13 mouse cellular contexts compared by ENCODE assay signal in genomic region chr2:122164293-122164692, GRCm38 (mm10). TPM values are rescaled to one million over a fixed set of nuclear protein-coding genes. Genes with fewer than 3 reads are reported as not detected.
DNase-seq lines count a peak whose midpoint lies in the region; ATAC-seq and TF ChIP-seq lines count a peak whose summit lies in the region.
"Had no signal": no experiment of that assay in that cellular context is flagged by ENCODE, and none has a peak within 500 bp of the region (broad histone marks: within the 10 kb centered on the region; RNA-seq: fewer than 3 reads in every experiment).

No protein-coding gene starts in this region.

- H3K4me1 ChIP-seq in bone marrow macrophage, adult 2 months (ENCODE audit: control insufficient read depth, insufficient read depth, low read length), result peaks cover 42% of the 10 kb centered on the region
- H3K4me1 ChIP-seq: hindbrain, embryonic 13.5 days had no signal

- no peak overlapping the region for H3K4me3 ChIP-seq in left cerebral cortex, adult 2 months
- H3K4me3 ChIP-seq in bone marrow macrophage, adult 2 months (ENCODE audit: insufficient read depth, low read length), result peak overlapping the region; percentile 49
- H3K4me3 ChIP-seq: hindbrain, embryonic 13.5 days had no signal

- H3K27ac ChIP-seq in left cerebral cortex, adult 2 months, result peak overlapping the region; percentile 70; the same call in 1 of the 2 replicates
- H3K27ac ChIP-seq in bone marrow macrophage, adult 2 months (ENCODE audit: insufficient read depth, low read depth, low read length), result peak overlapping the region; percentile 94
- H3K27ac ChIP-seq: hindbrain, embryonic 13.5 days had no signal

- no peak for TF ChIP-seq POLR2A in bone marrow macrophage, adult 2 months (IDR thresholded peaks at IDR 0.05; ENCODE audit: borderline replicate concordance, low read depth, low read length)

- intact Hi-C loops in left cerebral cortex, adult 2 months (cut with DNase I), result loop anchor here (5.0 kb wide), 1 partner anchor 47 kb away; the partner anchor contains the start of gene Spg11

- peak; percentile 87 for ATAC-seq in megakaryocyte progenitor cell, adult 5-6 weeks (replicated peaks; ENCODE audit: poor library complexity)
- no peak for ATAC-seq in cerebellum, adult (ENCODE audit: insufficient number of reproducible peaks, low FRiP score, low TSS enrichment)
- ATAC-seq: forebrain, postnatal 0 days had no signal

- peak in 1 of 2 experiments; percentile 21 for DNase-seq in left cerebral cortex, adult 2 months (ENCODE audit: extremely low spot score in 1 of 2, low spot score in 2 of 2)
- no peak for DNase-seq in left cerebral cortex, adult 11 months (ENCODE audit: low spot score)
- peak; percentile 77 for DNase-seq in CD4-positive, CD25-positive, alpha-beta regulatory T cell, adult 2 months (ENCODE audit: low read depth, low spot score)
- no peak for DNase-seq in cerebellum, postnatal 25 days
- no peak for DNase-seq in adrenal gland, adult (ENCODE audit: inconsistent age in 2 of 2, low spot score in 1 of 2)
- DNase-seq: cerebellum, postnatal 14 days; forebrain, postnatal 0 days; lung, postnatal 4 days had no signal

- no peak for TF ChIP-seq CTCF in left cerebral cortex, adult 2 months (IDR thresholded peaks at IDR 0.05)
- no peak for TF ChIP-seq CTCF in bone marrow macrophage, adult 2 months (IDR thresholded peaks at IDR 0.05; ENCODE audit: low read depth, low read length)

RNA-seq across cellular contexts. Expression of gene Trim69, which starts 3.8 kb away (rescaled TPM):
- total RNA-seq in left cerebral cortex, adult 2 months (2021), result not detected
- not detected in 2 replicates for polyA plus RNA-seq in bone marrow macrophage, adult 2 months (2012; ENCODE audit: insufficient read depth, insufficient read length, missing spikeins)
- total RNA-seq in megakaryocyte progenitor cell, adult 5-6 weeks (2015), result 0.46 TPM in 1 of 2 replicates, not detected in the other
- not detected in 2 replicates for total RNA-seq in megakaryocyte progenitor cell, adult 5-6 weeks (2017)
- total RNA-seq: forebrain, postnatal 0 days; layer of hippocampus, adult 18-20 months had no signal
- polyA plus RNA-seq: forebrain, postnatal 0 days; hindbrain, embryonic 13.5 days had no signal

RNA-seq across cellular contexts. Expression of gene B2m, which starts 16.8 kb away (rescaled TPM):
- 100 to 1,000 TPM; 108 to 118 TPM for total RNA-seq in left cerebral cortex, adult 2 months (2021)
- 8,073 and 8,193 TPM in 2 replicates for polyA plus RNA-seq in bone marrow macrophage, adult 2 months (2012; ENCODE audit: insufficient read depth, insufficient read length, missing spikeins)
- total RNA-seq in megakaryocyte progenitor cell, adult 5-6 weeks (2015), result 3,812 and 4,089 TPM in 2 replicates
- 1,717 and 2,014 TPM in 2 replicates for total RNA-seq in megakaryocyte progenitor cell, adult 5-6 weeks (2017)

RNA-seq across cellular contexts. Expression of gene Patl2, which starts 21.7 kb away (rescaled TPM):
- total RNA-seq in left cerebral cortex, adult 2 months (2021), result not detected
- 0.23 and 0.33 TPM in 2 replicates for polyA plus RNA-seq in bone marrow macrophage, adult 2 months (2012; ENCODE audit: insufficient read depth, insufficient read length, missing spikeins)
- total RNA-seq in megakaryocyte progenitor cell, adult 5-6 weeks (2015), result 0.05 TPM in 1 of 2 replicates, not detected in the other
- total RNA-seq in megakaryocyte progenitor cell, adult 5-6 weeks (2017), result 0.07 TPM in 1 of 2 replicates, not detected in the other
- total RNA-seq: forebrain, postnatal 0 days; layer of hippocampus, adult 18-20 months had no signal
- polyA plus RNA-seq: forebrain, postnatal 0 days; hindbrain, embryonic 13.5 days had no signal

RNA-seq across cellular contexts. Expression of gene Terb2, which starts 21.8 kb away (rescaled TPM):
- not detected for total RNA-seq in left cerebral cortex, adult 2 months (2021)
- polyA plus RNA-seq in bone marrow macrophage, adult 2 months (2012; ENCODE audit: insufficient read depth, insufficient read length, missing spikeins), result not detected in 2 replicates
- total RNA-seq in megakaryocyte progenitor cell, adult 5-6 weeks (2015), result not detected in 2 replicates
- not detected in 2 replicates for total RNA-seq in megakaryocyte progenitor cell, adult 5-6 weeks (2017)
- total RNA-seq: forebrain, postnatal 0 days; layer of hippocampus, adult 18-20 months had no signal
- polyA plus RNA-seq: forebrain, postnatal 0 days; hindbrain, embryonic 13.5 days had no signal

RNA-seq across cellular contexts. Expression of gene Spg11, which starts 46.1 kb away (rescaled TPM):
- 10 to 100 TPM; 15.5 to 16.2 TPM for total RNA-seq in left cerebral cortex, adult 2 months (2021)
- 15.3 and 16.4 TPM in 2 replicates for polyA plus RNA-seq in bone marrow macrophage, adult 2 months (2012; ENCODE audit: insufficient read depth, insufficient read length, missing spikeins)
- total RNA-seq in megakaryocyte progenitor cell, adult 5-6 weeks (2015), result 8.9 and 10.5 TPM in 2 replicates
- total RNA-seq in megakaryocyte progenitor cell, adult 5-6 weeks (2017), result 11.3 and 13.4 TPM in 2 replicates

Comparison
In these comparisons a context has a peak if more than half of its experiments do, and no peak if none do; other contexts are left out.
1. RNA of gene B2m, which starts 16.8 kb away (total RNA-seq): 1,717 to 4,089 TPM in megakaryocyte progenitor cell, adult 5-6 weeks; 108 to 118 TPM in left cerebral cortex, adult 2 months; every median in the first group is over 10 times any median in the second.